Mouse (Mus musculus) heart, embryonic 12.5 days (tissue): ENCODE data around the gene Fanca. TPM values are rescaled to one million over a fixed set of nuclear protein-coding genes. Genes with fewer than 3 reads are reported as not detected.

Source experiments
- ATAC-seq: fragments of 200-750 bp; cut with Nextera tagmentation; 2 replicates; pipeline ENCODE4 v1.8.0; 2017; ENCODE audit warnings: moderate TSS enrichment, moderate library complexity; ENCODE audit not compliant: insufficient number of reproducible peaks, low FRiP score
- H3K27ac ChIP-seq: fragments of 300-500 bp; sonication (generic); 2 replicates; pipeline ENCODE4 v1.5.1; 2016; ENCODE audit warnings: mild to moderate bottlenecking, moderate library complexity; ENCODE audit not compliant: poor library complexity, severe bottlenecking
- H3K27me3 ChIP-seq: fragments of 300-500 bp; sonication (generic); replicated peaks from 2 replicates; pipeline ENCODE4 v1.6.1; 2016; ENCODE audit warnings: mild to moderate bottlenecking, moderate library complexity
- H3K36me3 ChIP-seq: fragments of 300-500 bp; sonication (generic); 2 replicates; pipeline ENCODE4 v1.6.1; 2016; ENCODE audit warnings: mild to moderate bottlenecking, moderate library complexity
- H3K4me1 ChIP-seq: fragments of 300-500 bp; sonication (generic); replicated peaks from 2 replicates; pipeline ENCODE4 v1.6.1; 2016; ENCODE audit warnings: mild to moderate bottlenecking
- H3K4me2 ChIP-seq: fragments of 300-500 bp; sonication (generic); 2 replicates; pipeline ENCODE4 v1.6.1; 2016; ENCODE audit warnings: mild to moderate bottlenecking, moderate library complexity
- H3K4me3 ChIP-seq: fragments of 300-500 bp; sonication (generic); 2 replicates; pipeline ENCODE4 v1.5.1; 2016; ENCODE audit warnings: mild to moderate bottlenecking
- H3K9ac ChIP-seq: fragments of 300-500 bp; sonication (generic); 2 replicates; pipeline ENCODE4 v1.6.1; 2016; ENCODE audit warnings: mild to moderate bottlenecking, moderate library complexity
- H3K9me3 ChIP-seq: fragments of 300-500 bp; sonication (generic); replicated peaks from 2 replicates; pipeline ENCODE4 v1.6.1; 2016; ENCODE audit warnings: mild to moderate bottlenecking, moderate library complexity
- WGBS: fragments of 180-500 bp; shearing (Covaris S2); methylation state at CpG from one replicate; pipeline ENCODE4 v1.1.7; 2016; 5-methylcytosine and 5-hydroxymethylcytosine counted together
- polyA plus RNA-seq: library from polyadenylated mRNA; unstranded; fragments of >200 nt; fragmentation: Nextera tagmentation; extraction: Ambion mirVana; gene quantifications from 2 replicates; pipeline ENCODE4 v1.2.1, GENCODE M21; 2016

The Fanca gene
- polyA plus RNA-seq, 1 experiment from 2014 or later, result 23.6 TPM

GRCm38 (mm10) chr8:123248596-123248995 lies 69.8 kb downstream of the Fanca start:
- H3K27me3 ChIP-seq, result no peaks in the 10 kb centered on the region
- peaks cover 11% of the 10 kb centered on the region for H3K4me1 ChIP-seq
- H3K27ac ChIP-seq, result no peak overlapping the region
- 92% methylated on average over 8 of the region's 8 CpGs for WGBS
- no peak overlapping the region for H3K4me2 ChIP-seq
- H3K9me3 ChIP-seq, result no peaks in the 10 kb centered on the region
- H3K36me3 ChIP-seq, result peaks cover 80% of the 10 kb centered on the region
- no peak for ATAC-seq
- H3K4me3 ChIP-seq, result no peak overlapping the region
- no peak overlapping the region for H3K9ac ChIP-seq

- Histone ChIP-seq H3K4me1 (peaks cover 4% of the 10 kb centered on the region), H3K9ac (no peak overlapping the region), H3K27ac (no peak overlapping the region), H3K4me3 (no peak overlapping the region), H3K36me3 (peaks cover 89% of the 10 kb centered on the region), H3K4me2 (no peak overlapping the region), H3K27me3 (no peaks in the 10 kb centered on the region), H3K9me3 (no peaks in the 10 kb centered on the region)
- ATAC-seq, result no peak
- 92% methylated on average over 6 of the region's 6 CpGs for WGBS
Measured at GRCm38 (mm10) chr8:123247748-123248147, 70.6 kb downstream of the Fanca start.

DNA sequence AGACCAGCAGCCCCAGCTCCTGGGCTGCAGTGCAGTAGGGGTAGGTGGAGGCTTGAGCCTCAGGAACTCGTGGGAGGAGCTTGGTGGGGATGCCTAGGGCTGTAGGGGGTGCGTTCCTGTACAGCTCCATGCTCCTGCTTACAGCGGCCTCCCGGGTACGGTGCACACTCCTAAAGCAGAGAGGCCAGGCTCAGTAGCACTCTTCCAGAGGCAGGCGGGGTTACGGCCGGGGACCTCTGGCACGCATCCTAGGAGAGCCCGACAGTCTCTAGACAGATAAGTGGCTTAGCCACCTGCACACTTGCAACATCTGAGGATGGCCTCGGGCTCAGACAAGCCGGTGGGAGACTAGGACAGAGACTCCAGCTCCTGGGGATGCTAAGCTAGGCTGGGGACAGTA lies 72.8 kb downstream of the Fanca start:
- H3K9ac ChIP-seq, result no peak overlapping the region
- no peaks in the 10 kb centered on the region for H3K4me1 ChIP-seq
- no peaks in the 10 kb centered on the region for H3K27me3 ChIP-seq
- no peak overlapping the region for H3K4me3 ChIP-seq
- no peak overlapping the region for H3K27ac ChIP-seq
- WGBS, result 82% methylated on average over 12 of the region's 12 CpGs
- H3K9me3 ChIP-seq, result no peaks in the 10 kb centered on the region
- ATAC-seq, result no peak
- peaks cover 89% of the 10 kb centered on the region for H3K36me3 ChIP-seq
- H3K4me2 ChIP-seq, result no peak overlapping the region

DNA sequence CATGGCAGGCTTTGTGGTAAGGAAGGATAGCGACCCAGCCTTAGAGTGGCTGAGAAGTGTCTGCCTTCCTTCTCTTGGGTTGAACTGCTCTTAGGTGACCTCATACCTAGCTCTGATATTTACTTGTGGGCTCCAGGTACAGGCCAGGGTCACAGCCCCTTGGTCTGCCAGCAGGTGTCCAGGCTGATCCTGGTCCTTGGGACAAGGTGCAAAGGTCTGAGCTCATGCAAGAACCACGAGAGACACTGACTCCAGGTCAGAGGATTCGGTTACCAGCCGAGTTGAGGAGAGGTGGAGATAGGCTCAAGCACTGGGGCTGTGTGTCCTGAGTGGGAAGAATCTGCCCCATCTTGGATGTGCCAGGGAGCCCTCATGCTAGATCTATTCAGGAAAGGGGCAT lies 74.0 kb downstream of the Fanca start:
- Histone ChIP-seq H3K9me3 (no peaks in the 10 kb centered on the region), H3K36me3 (peaks cover 80% of the 10 kb centered on the region), H3K4me2 (no peak overlapping the region), H3K27me3 (0 out of 2 replicates have a peak, but pooled peaks cover 3% of the 10 kb centered on the region), H3K4me1 (no peaks in the 10 kb centered on the region), H3K27ac (no peak overlapping the region), H3K4me3 (no peak overlapping the region), H3K9ac (no peak overlapping the region)
- no peak for ATAC-seq
- 87% methylated on average over 4 of the region's 4 CpGs for WGBS

DNA sequence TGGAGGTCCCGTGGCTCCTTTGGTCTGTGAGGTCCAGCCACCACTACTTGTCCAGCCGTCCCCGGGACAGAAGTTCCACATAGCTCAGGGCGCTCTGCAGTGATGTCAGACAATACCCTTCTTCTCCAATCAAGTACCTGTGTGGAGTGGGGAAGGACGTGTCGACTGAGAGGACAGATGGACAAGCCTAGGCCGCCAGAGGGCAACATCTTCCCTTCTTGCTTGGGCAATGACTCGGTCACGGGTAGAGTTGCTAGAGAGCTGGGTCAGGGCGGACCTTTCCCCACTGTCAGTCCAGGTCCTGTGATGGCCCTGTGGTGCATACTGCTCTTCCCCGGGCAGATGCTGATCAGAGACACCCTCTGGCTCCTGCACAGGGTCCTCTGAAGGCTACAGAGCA lies 75.3 kb downstream of the Fanca start:
- Histone ChIP-seq H3K4me3 (no peak overlapping the region), H3K4me2 (no peak overlapping the region), H3K9ac (no peak overlapping the region), H3K36me3 (peaks cover 67% of the 10 kb centered on the region), H3K9me3 (no peaks in the 10 kb centered on the region), H3K27ac (no peak overlapping the region), H3K4me1 (no peaks in the 10 kb centered on the region), H3K27me3 (0 out of 2 replicates have a peak, but pooled peaks cover 3% of the 10 kb centered on the region)
- no peak for ATAC-seq
- 66% methylated on average over 11 of the region's 11 CpGs for WGBS

- ATAC-seq, result no peak
- 0 out of 2 replicates have a peak, but pooled peaks cover 3% of the 10 kb centered on the region for H3K27me3 ChIP-seq
- peaks cover 60% of the 10 kb centered on the region for H3K36me3 ChIP-seq
- no peaks in the 10 kb centered on the region for H3K4me1 ChIP-seq
- H3K9ac ChIP-seq, result no peak overlapping the region
- H3K4me3 ChIP-seq, result no peak overlapping the region
- H3K9me3 ChIP-seq, result no peaks in the 10 kb centered on the region
- 76% methylated on average over 7 of the region's 7 CpGs for WGBS
- H3K4me2 ChIP-seq, result no peak overlapping the region
- no peak overlapping the region for H3K27ac ChIP-seq
Measured at GRCm38 (mm10) chr8:123242107-123242923, 76.1 kb downstream of the Fanca start.

- H3K9me3 ChIP-seq, result no peaks in the 10 kb centered on the region
Measured at GRCm38 (mm10) chr8:123239398-123239797, 79.0 kb downstream of the Fanca start.

DNA sequence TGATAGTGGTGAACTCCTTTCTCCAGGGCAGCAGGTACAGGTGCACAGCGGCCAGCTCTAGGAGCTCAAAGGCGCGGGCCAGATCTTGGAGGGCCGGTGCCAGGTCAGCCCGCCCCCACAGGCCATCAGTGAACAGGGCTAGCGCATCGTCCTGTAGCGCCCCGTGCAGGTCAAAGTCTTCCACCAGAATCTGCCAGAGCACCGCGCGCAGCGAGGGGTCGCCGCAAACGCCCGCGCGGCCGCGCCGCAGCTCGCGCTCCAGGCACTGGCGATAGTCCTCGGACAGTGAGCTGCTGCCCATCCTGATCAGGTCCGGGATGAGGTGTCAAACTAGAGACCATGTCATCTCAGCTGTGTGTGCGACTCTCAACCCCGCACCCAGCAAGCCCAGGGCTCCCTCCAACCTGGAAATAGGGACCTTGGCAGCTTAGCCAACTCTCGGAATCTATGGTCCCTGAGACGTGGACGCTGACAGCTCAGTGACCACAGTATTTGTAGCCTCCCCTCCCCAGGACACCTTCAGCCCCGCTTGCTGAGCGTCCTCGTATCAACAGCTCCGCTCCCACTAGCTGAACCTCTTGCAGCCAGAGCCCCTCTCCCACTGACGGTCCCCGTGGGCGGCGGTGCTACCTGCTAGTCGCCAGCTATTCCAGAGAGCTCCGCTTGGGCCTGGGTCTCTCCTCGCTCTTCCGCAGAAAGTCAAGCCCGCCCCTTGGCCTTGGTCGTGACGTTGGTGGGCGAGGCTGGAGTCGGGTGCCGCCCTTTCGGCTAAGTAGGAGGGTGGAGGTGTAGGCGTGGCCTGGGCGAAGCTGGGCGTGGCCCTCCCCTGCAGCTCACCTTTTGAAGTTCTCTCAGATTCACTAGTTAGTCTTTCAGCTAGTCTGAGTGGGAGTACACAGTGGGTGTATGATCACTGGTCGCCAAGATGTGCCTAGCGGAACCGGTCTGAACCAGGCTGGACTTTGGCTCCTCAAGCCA lies 82.6 kb downstream of the Fanca start, which contains the start of gene Spata2l:
Gene Spata2l, minus strand, starts transcription at position 714 of the 978 bp plus-strand sequence.
- ATAC-seq, result peak; percentile 84
- Histone ChIP-seq H3K4me2 (peak within 1 kb of the TSS; percentile 89), H3K36me3 (no peaks in the 10 kb centered on the region), H3K9ac (peak within 1 kb of the TSS; percentile 64), H3K27ac (no peak within 1 kb of the TSS), H3K9me3 (no peaks in the 10 kb centered on the region), H3K4me3 (peak within 1 kb of the TSS; percentile 59), H3K4me1 (peaks cover 14% of the 10 kb centered on the region), H3K27me3 (peaks cover 31% of the 10 kb centered on the region)
- 2% methylated on average over 57 of the region's 57 CpGs for WGBS

More at GRCm38 (mm10) chr8:123239398-123239797, 79.0 kb downstream of the Fanca start:
- Histone ChIP-seq H3K36me3 (peaks cover 31% of the 10 kb centered on the region), H3K27ac (no peak overlapping the region), H3K27me3 (peaks cover 15% of the 10 kb centered on the region), H3K4me2 (no peak overlapping the region), H3K4me3 (no peak overlapping the region), H3K9ac (no peak overlapping the region), H3K4me1 (peaks cover 14% of the 10 kb centered on the region)
- no peak for ATAC-seq
- 84% methylated on average over 10 of the region's 10 CpGs for WGBS

DNA sequence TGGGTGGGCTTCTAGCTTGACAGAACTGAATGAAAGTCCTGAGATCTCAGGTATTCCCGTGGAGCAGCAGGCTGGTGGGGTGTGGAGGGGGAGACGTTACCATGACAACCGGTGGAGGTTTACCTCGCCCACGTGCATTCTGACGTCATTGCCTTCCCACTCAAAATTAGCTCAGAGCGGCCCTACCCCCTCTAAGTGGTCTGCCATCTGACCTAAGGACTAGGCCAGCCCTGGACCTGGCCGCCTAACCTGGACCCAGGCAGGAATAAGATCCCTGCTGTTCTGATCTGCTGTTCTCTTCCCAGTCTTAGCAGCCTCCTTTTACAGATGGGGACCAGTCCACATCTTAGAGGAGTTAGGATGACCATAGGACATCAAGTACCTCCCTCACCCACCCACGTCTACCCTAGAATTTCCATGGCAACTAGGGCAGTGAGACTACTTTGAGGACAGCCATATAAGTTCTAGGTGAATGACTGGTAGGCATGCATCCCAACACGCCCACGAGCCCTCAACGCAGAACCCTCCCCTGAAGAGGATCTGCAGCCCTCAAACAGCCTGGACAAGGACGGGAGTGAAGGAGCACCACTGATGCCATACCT lies 83.4 kb downstream of the Fanca start:
- H3K27me3 ChIP-seq, result peaks cover 31% of the 10 kb centered on the region
- WGBS, result 38% methylated on average over 13 of the region's 13 CpGs

GRCm38 (mm10) chr8:123233760-123234159 lies 84.6 kb downstream of the Fanca start:
- Histone ChIP-seq H3K9ac (no peak overlapping the region), H3K4me3 (no peak overlapping the region), H3K9me3 (no peaks in the 10 kb centered on the region), H3K27me3 (peaks cover 29% of the 10 kb centered on the region), H3K36me3 (peaks cover 15% of the 10 kb centered on the region), H3K27ac (no peak overlapping the region), H3K4me1 (peaks cover 14% of the 10 kb centered on the region), H3K4me2 (no peak overlapping the region)
- 73% methylated on average over 11 of the region's 11 CpGs for WGBS
- no peak for ATAC-seq

More for the DNA sequence above, 83.4 kb downstream of the Fanca start:
- Histone ChIP-seq H3K4me1 (peaks cover 14% of the 10 kb centered on the region), H3K4me3 (peak overlapping the region; percentile 59), H3K36me3 (peaks cover 3% of the 10 kb centered on the region; the same call in 1 of the 2 replicates), H3K9me3 (no peaks in the 10 kb centered on the region), H3K4me2 (peak overlapping the region; percentile 89), H3K27ac (no peak overlapping the region), H3K9ac (peak overlapping the region; percentile 64)
- 0 out of 2 replicates have a peak, but pooled peaks have one; percentile 1 for ATAC-seq
